Mouse (Mus musculus): ENCODE measurements around the gene Abcc8.

DNA sequence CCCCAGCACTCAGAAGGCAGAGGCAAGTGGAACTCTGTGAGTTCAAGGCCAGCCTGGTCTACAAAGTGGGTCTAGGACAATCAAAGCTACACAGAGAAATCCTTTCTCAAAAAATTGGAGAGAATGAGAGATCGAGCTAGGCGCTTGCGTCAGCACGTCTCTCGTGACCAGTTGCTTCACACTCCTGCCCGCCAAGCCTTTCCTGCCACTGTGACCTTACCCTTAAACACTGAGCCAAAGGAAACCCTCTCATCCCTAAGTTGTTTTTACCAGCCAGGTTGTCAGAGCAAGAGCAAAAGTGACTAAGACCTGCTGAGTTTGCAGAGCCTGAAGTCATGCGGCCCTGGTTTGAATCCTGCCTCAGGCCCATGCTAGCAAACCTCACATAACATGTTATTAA is 11.9 kb downstream of the Abcc8 start:
- no peak for TF ChIP-seq CTCF (IDR thresholded peaks at IDR 0.05; ENCODE audit: low read depth)
- TF ChIP-seq EP300 (IDR thresholded peaks at IDR 0.05; ENCODE audit: low read depth): no peak
